Mouse (Mus musculus): ENCODE measurements around the gene Echdc2.
A peak's percentile ranks its signal among the peaks of the same experiment; 100 is the strongest.
"Not testable (repeated sequence)": the region's sequence is repeated elsewhere in the genome, so short reads cannot be mapped to it uniquely, and the experiment has no call there.

Gene Echdc2

DNA sequence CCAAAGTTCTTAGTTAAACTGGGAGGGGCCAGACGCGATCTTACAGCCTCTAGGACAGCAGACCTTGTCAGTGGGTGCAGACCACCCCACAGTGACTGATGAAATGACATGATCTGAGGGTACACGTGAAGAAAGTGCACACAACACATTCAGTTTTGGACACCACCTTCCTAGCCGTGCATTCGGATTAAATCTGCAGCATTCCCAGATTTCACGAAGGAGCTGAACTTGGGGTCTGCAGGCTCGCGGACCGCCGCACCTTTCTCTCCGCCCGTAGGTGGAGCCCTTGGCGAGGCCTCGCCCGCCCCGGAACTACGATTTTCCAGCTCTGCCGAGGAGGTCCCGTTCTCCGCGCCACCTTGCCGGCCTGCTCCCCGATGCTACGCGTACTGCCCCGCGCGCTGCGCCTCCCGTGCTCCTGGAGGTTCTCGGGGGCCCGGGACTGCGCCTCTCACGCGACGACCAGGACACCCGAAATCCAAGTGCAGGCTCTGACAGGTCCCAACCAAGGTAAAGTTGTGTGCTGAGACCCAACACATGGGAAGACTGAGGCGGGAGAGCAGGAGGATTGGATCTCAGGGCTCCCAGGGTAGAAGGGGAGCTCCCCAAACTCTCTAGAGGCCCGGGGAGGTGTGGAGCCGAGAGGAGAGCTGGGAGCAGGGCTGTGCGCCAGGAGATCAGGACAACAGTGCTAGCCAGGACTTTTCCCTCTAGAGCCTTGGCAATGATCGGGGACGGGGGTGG, at the start of gene Echdc2:
Gene Echdc2, plus strand, starts transcription at position 286 of the 744 bp plus-strand sequence.
- DNase-seq (ENCODE audit: low spot score): peak; percentile 57

DNA sequence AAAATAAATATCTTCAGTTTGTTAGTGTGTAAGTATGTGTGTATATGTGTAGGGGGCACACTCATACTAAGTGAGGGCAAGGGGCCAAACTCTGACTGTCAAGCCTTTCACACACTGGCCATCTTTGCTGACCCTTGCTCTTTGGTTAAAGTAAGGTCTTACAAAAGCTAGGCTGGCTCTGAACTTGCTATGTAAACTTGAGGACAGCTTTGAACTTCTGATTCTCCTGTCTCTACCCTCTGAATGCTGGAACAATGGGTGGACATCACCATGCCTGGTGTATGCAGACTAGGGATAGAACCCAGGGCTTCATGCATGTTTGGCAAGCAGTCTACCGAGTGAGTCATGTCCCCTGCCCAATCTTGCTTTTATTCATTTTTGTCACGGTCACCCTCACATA, 48.8 kb upstream of the Echdc2 start:
- DNase-seq (ENCODE audit: low spot score): no peak

DNA sequence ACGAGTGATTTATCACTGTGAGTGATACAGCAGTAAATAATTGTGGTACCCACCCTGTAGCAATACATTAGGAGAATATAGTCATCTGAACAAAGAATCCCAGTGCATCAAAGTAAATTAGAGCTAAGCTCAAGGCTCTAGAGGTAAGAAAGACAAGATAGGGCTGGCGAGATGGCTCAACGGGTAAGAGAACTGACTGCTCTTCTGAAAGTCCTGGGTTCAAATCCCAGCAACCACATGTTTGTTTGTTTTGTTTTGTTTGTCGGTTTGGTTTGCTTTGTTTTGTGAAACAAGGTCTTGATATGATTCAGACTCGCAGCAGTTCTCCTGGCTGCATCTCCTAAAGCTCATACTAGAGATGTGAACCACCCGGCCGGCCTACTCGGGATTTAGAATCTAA, 47.7 kb upstream of the Echdc2 start:
- DNase-seq (ENCODE audit: low spot score): no peak

DNA sequence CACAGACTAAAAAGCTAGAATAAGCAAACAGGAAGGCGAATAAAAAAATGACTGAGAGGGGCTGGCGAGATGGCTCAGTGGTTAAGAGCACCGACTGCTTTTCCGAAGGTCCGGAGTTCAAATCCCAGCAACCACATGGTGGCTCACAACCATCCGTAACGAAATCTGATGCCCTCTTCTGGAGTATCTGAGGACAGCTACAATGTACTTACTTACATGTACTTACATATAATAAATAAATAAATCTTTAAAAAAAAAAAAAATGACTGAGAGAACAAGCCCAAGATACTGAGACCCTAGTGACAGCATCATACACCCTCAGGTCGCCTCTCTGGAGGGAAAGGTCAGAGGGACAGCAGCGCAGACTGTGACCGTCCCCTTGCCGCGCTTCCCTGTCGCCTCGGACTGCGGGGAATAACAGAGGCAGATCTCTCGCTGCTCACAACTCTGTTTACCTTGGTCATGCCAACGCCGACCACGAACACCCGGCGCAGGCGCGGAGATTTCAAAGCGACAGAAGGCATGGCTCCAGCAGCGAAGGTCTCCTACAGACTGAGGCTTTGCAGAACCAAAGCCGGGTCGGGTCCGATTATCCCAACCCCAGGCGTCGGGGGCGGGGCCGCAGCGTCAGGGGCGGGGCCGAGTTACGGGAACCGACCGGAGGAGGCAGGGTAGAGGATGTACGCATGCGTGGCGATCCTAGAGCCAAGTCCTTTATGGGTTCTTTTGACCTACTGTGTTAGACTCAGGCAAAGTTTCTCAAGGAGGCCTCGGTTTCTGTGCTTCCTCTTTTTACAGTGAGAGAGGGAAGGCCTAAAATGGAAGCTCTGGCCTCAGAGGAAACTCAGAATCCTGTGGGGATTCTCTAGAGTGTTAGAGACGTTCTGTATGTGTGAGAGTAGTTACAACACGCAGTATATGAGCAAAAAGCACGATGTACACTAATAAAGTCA, 47.0 kb upstream of the Echdc2 start:
- DNase-seq (ENCODE audit: low spot score): peak; percentile 94

DNA sequence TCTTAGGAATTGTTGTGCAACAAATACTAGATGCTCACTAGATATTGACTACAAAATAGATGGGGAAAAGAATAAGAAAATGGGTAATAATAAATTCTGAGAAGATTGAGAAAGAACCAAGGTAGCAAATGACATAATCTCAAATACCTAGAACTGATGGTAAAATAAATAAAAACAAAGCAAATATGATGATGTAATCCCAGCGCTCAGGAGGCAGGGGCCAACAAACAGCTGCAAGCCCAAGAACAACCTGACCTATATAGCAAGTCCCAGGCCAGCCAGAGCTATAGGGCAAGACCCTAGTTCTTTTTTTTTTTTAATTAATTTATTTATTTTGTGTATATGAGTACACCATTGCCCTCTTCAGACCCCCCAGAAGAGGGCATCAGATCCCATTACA, 41.1 kb upstream of the Echdc2 start:
- DNase-seq (ENCODE audit: low spot score): no peak

DNA sequence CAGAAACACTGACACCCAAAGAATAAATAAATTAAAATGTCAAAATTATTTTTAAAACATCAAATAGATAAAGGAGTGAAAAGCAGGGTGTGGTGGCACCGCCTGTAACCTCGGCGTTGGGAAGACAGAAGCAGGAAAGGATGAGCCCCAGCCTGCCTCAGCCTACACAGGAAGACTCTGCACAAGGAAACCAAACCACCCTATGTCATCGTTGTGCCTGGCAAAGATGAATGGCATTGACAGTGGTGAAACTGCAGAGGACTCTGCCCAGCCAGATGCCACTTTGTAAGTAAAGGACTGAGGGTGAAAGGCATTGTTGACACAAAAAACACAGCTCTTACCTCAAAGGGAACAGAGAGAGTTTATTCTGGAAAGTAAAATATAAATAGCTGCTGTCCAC, 39.0 kb upstream of the Echdc2 start:
- DNase-seq (ENCODE audit: low spot score): no peak

DNA sequence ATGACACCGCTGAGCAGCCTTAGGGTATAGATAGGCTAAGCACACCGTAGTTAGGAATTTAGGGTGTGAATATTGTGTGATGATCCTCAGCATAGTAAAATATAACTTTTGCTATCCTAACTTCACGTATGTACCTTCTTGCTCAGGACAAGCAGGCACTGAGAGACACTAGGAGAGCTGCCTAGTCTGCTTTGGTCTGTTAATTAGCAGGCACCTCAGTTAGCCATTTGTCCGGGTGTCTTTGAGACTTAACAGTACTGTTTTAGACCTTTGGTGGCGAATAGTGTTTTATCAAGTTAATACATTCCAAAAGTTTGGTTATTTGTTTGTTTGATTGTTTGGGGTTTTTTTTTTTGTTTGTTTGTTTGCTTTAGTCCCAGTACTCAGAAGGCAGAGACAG, 37.7 kb upstream of the Echdc2 start:
- DNase-seq (ENCODE audit: low spot score): no peak

DNA sequence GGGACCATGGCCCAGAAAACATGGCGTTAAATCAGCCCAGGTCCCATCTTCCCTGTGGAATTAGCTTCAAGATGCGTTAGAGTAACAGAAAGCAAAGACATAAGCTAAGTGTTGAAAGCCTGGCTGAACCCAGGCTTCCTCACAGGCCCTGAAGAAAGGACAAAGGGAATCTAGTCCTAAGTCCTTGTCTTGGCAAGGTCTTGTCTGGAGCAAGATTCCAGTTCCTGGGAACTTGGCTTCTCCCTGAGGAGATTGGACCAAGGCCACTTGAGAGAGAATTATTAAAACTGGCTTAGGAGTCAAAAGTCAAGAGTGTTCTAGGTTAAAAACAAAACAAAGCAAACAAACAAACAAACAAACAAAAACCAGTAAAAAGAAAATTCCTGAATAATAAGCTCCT, 36.9 kb upstream of the Echdc2 start:
- no peak for DNase-seq (ENCODE audit: low spot score)

DNA sequence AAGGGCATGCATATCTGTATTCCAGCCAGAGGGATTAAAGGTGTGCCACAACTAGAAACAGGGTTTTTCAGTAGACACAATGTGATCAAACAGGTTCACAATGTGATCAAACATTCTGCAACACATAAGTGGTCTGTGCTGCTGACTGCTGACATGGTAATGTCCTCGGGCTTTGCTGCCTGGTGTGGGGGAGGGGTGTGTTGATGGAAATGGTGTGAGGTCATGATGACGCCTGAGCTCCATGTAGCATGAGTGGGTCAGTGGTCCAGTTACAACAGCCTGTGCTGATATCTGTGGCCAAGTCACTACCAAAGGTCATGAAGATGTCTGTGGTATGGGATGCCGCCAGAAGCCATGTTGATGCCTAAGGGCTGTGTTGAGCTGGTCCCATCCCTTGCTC, 34.8 kb upstream of the Echdc2 start:
- no peak for DNase-seq (ENCODE audit: low spot score)

DNA sequence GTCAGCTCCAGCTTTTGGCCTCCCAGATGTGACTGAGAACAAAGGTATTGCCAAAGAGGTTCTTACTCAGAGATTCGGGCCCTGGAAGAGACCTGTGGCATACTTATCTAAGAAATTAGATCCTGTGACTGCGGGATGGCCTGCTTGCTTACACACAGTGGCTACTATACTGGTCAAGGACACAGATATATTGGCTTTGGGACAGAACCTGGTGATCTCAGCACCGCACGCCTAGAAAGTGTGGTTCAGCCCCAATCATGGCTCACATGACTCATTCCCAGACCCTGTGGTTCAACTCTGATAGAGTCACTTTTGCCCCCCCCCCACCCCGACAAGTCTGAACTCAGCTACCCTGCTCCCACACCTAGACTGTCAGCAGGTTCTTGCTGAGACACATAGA, 28.3 kb upstream of the Echdc2 start:
- no peak for DNase-seq (ENCODE audit: low spot score)

DNA sequence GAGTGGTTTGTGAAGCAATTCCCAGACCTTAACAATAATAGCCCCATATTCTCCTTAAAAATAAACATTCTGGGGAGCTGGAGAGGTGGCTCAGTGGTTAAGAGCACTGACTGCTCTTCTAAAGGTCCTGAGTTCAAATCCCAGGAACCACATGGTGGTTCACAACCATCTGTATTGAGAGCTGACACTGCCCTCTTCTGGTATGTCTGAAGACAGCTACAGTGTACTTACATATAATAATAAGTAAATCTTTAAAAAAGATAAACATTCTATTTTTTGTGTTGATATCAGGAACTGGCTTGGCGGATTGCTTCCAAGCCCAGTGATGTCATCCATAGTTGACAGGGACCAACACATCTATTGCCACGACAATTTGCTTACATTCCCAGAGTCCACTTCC, 22.1 kb upstream of the Echdc2 start:
- DNase-seq (ENCODE audit: low spot score): not testable (repeated sequence)

DNA sequence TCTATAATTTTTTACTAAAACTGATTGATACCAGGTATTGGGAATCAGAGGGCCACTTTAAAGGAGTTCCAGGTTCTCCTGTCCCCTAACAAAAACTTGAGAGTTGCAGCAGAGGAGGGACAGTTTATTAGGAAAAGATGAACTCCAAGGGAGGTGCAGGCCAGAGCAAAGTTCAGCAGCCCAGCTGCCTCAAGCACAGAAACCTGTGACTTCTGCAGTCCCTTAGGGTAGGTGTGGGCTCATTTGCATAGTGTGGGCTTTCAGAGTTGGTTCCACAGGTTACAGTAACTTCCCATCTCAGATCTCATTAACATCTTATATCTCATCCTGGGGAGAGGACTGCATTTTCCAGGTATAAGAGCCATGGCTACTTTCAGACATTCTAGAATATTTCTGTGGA, 21.5 kb upstream of the Echdc2 start:
- no peak for DNase-seq (ENCODE audit: low spot score)

DNA sequence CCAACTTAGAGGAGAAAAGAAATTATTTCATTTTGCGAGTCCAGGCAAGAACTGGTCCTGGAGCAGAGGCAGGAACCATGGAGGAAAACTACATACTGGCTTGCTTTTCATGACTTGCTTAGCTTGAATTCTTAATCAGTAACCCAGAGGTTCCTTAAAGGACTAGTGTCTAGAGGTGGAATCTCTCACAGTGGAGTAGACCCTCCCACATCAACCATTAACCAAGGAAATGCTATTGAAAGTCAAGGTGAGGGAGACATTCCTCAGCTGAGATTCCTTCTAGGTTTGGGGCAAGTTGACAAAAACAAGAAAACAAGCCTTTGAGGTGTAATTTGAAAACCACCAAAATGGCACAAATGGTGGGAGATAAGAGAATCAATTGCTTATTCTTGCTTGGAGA, 20.4 kb upstream of the Echdc2 start, which contains the start of gene Scp2:
Gene Scp2, minus strand, starts transcription at position 119 of the 400 bp plus-strand sequence.
- no peak for DNase-seq (ENCODE audit: low spot score)

DNA sequence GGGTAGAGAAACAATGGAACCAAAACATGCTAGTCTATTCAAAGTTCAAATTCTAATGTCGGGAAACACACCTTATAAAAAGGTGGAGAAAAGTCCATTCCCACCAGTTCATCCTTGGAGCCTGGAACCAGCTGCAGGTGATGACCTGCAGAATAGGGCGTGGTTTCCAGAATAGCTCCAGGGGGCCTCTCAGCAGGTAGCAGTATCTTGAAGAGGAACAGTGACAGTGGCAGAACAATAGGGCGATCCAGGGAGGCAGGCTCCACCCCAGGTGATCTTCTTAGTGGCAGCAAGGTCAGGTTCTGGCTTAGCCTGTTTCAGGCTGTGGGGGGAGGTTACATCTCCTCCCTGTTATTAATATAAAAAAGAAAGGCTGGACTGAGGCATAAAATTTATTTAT, 19.7 kb upstream of the Echdc2 start:
- DNase-seq (ENCODE audit: low spot score): not testable (repeated sequence)

DNA sequence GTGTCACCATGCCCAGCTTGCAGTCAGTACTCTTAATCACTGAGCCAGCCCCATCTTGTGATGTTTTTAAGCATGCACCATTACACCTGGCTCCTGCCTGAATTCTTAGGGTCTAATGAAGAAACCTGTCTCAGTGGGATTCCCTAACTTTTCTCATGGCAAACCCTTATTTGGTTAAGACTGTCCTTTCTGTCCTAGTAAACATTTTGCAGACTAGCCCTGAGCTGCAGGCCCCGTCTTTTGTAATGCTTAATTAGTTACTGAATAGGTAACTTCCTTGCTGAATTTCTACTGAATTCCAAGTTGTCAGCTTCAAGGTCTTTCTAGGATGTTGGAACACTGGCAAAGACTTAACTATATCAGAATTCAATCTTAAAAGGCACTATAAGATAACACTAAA, 10.1 kb upstream of the Echdc2 start:
- DNase-seq (ENCODE audit: low spot score): not testable (repeated sequence)

DNA sequence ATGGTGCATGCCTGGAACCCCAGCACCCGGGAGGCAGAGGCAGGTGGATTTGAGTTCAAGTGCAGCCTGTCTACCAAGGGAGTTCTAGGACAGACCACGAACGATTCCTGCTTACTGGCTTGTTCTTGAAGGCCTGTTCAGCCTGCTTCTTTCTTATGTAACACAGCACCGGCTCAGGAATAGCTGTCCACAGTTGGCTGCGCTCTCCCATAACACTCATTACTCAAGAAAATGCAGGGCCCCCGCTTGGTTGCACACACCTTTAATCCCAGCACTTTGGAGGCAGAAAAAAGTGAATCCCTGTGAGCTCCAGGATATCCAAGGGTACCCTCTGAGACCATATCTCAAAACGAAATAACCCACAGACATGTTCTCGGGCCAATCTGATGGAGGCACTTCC, 3.3 kb upstream of the Echdc2 start:
- DNase-seq (ENCODE audit: low spot score): no peak

DNA sequence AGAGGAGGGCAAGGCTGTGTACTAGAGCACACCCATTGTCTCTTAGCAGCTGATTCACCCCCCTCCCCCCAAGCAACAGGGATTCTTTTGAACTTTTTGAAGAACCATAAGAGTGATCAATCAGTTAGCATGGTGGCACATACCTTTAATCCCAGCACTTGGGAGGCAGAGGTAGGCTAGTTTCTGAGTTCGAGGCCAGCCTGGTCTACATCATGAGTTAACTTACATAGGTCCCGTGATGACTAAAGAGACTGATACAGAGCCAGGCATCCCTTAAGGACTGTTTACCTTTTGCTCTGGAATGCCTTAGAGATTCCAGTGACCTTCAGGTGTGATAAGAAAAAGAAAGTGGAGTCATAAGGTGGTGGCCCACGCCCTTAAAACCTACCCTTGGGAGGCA, 1.9 kb upstream of the Echdc2 start:
- DNase-seq (ENCODE audit: low spot score): no peak

DNA sequence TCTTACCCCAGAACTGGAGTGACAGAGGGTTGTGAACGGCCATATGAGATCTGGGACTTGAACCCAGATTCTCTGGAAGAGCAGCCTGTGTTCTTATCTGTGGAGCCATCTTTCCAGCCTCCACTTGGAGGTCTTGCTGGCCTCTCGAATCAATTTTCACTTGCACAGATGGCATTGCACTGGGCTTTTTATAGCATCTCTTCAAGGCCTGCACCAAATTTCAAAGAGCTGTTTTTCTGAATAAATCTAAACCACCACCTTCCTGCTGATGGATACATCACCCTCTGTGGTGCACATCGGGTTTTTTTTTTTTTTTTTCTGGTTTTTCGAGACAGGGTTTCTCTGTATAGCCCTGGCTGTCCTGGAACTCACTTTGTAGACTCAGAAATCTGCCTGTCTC, 1.6 kb downstream of the Echdc2 start:
- DNase-seq (ENCODE audit: low spot score): no peak

DNA sequence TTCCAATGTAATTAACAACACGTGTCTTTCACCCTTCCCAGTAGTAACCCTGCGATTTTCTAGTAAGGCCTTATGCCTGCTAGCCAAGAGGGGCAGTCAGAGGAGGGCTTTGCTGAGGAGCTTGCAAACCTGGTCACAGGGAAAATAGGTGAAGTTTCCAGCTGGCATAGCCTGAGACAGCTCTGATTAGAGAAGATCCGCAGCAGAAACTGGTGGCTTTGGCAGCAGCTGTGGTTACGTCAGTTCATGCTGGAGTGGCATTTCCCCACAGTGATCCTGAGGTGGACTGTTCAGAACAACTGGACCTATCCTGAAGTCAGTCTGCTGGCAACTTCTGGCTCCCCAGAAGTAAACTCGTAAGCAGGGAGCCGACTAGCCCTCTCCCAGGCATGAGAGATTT, 2.8 kb downstream of the Echdc2 start:
- DNase-seq (ENCODE audit: low spot score): no peak

DNA sequence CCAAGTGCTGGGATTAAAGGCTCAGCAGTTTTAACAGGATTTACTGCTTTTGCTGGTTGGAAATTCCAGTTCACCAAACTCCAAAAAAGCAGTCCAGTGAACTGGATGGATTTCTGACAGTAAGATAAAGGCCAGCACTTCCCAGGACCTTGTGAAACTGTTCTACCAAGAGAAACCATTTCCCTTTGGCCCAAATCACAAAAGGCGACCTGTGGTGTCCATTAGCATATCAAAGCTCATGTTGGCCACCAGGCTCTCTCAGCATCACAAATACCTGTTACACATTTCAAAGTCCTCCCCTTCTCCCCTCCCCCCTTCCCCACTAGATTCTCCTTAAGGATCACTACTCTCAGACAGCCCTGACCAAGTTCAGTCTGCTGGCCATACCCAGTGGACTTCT, 17.0 kb downstream of the Echdc2 start:
- no peak for DNase-seq (ENCODE audit: low spot score)

DNA sequence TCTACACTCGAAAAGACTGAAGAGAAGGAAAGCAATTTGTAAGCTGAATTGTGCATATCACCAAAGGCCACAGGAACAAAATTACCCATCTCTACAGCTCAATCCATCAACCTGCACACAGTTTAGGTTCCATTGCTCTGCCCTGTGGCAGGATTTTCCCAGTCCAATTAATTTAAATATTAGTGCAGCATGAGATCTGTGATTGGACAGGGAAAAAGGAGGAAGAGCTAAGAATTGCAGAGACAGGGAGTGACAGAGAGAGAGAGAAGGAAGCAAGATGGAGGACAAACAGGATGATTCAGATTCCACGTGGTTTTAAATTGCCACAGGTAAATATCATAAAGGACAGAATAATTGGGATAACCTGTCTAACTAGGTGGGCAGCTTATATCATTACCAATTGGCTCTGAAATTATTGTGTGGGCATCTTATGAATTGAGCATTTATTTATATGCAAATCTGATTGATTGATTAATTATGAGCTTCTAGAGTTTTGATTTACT, 27.6 kb downstream of the Echdc2 start:
- no peak for DNase-seq (ENCODE audit: low spot score)

DNA sequence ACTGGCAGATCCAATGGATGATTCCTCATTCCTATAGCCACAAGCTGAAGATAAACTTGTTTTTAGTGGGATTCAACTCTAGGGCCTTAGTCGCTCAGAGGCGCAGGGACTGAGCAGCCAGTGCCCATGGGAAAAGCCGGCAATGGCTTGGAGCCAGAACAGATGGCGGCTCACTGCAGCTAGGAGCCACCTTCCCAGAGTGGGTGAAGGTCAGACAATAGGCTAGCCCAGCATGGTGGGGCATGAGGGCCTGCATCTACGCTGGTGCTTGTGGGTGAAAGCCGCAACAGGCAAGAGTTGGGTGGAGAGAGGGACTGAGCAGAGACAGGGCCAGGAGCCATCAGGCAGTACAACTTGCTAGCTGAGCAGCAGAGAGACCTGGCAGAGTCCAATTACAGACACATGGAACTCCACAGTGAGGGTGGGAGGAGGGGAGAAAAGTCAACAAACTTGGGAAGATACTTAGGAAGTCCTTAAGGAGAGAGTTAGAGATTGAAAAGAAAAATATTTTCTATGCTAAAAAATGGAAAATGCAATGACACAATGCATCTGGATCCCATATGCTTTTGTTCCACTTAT, 31.1 kb downstream of the Echdc2 start:
- peak; percentile 16 for DNase-seq (ENCODE audit: low spot score)

DNA sequence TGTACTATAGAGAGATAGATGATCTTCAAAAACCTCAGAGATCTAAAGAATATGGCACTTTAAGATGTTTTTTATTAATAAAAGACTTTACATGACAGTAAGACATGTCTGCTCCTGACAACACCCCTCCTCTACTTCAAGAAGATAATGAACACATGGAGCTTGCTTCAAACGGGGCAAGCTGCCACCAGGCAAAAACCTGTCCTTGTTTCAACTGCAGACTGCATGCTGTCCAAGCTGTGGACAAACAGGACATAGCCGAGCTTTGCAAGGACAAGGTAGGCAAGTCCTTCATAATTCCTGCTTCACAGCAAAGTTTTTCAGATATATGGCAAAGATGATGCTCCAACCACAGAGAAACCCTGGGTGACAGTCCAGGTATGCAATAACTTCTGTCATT, 34.0 kb downstream of the Echdc2 start:
- no peak for DNase-seq (ENCODE audit: low spot score)
